Mouse (Mus musculus): ENCODE results near the gene Evi2b.

Evi2b gene

DNA sequence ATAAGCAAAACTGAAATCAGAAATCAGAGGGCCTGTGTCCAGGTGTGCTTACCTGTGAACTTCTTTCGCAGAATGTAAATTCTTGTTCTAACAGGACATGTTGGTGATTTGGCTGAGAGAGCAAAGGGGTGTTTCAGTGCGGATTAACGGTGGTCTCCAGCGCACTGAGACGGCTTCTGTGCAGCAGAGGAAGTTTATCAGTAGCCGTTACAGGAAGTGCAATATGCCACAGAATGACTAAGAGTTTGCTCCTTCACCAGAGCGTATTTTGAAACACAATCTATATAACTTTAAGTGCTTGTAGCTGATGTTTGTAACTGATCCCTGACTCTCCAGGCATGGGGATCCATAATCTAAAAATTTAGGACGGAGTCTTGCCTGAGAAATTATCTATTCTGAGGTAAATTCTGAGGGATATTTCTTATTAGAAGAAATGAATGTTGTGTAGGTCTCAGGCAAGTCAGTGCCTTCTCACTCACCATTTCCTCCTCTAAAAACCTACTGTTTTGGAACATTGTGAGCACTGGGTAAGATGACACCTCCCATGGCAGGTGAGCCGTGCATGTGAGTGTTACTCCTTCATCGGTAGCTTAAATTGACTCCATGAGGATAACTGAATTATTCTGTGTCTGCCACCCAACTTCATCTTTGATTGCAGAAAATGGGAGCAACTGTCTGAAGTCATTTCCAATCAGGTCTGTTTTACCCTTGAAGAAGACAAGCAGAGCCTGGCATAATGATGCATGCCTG is at the start of gene Evi2b:
Gene Evi2b, minus strand, starts transcription at position 203 of the 750 bp plus-strand sequence.
- DNase-seq (ENCODE audit: low spot score) = no peak

- DNase-seq (ENCODE audit: low spot score) = no peak
Measured at GRCm38 (mm10) chr11:79570319-79570718, 46.8 kb upstream of the Evi2b start.

GRCm38 (mm10) chr11:79568197-79568911 is 44.8 kb upstream of the Evi2b start:
- no peak for DNase-seq (ENCODE audit: low spot score)

- no peak for DNase-seq (ENCODE audit: low spot score)
Measured at GRCm38 (mm10) chr11:79566947-79567346, 43.4 kb upstream of the Evi2b start.

GRCm38 (mm10) chr11:79563493-79563892 is 39.9 kb upstream of the Evi2b start:
- no peak for DNase-seq (ENCODE audit: low spot score)

GRCm38 (mm10) chr11:79560536-79560935 is 37.0 kb upstream of the Evi2b start:
- no peak for DNase-seq (ENCODE audit: low spot score)

DNA sequence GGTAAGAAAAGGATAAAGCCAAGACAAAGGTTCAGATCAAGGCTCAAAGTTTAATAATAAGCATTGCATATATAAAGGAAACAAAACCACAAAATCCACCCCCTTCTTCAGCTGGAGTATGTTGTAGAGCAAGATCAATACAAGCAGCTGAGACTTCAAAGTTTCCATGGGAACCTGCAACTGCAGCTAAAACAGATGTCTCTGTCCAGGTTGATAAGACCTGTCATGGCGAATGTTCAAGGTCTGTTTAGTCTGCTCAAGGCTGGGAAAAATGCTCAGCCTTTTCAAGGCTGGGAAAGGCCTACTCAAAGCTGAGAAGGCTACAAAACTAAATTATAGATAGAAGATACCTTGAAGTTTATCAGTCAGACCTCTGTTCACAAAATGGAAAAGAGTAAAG is 29.1 kb upstream of the Evi2b start:
- DNase-seq (ENCODE audit: low spot score) = no peak

DNA sequence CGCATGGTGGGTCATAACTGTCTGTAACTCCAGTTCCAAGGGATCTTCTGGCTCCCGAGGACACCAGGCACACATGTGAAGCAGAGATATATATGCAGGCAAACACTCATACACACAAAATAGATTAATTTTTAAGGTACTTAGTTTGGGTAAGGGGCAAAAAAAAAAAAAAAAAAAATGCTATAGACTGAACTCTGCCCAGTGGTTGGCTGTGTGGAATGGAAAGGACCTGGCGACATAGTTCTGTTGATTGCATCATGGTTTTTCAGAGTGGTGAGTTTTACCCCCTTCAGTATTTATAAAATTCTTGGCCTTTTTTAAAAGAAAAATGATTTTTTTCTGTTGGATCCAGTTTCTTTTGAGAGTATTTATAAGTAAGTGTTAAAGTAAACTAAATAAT is 12.7 kb upstream of the Evi2b start:
- DNase-seq (ENCODE audit: low spot score) = no peak

GRCm38 (mm10) chr11:79535554-79535953 is 12.0 kb upstream of the Evi2b start:
- DNase-seq (ENCODE audit: low spot score) = no peak

- DNase-seq (ENCODE audit: low spot score) = no peak
Measured at GRCm38 (mm10) chr11:79533950-79534690, 10.6 kb upstream of the Evi2b start.

DNA sequence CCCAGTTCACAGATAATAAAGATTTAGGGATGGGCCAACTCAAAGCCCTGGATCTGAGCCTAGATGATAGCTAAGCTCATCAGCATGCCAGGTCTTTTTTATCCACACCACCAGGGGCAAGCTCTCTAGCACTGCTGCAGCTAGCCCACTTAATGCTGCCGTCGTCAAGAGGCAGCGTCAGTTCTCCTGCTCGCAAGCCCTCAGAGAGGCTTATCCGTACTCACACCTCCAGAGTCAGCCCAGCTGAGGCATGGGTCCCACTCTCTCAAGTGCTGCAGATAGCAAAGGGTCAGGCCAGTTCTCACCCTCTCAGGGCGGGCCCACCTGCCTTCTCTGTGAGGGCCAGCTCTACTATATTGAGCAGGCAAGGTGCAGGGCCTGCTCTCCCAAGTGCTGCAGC is 9.7 kb upstream of the Evi2b start:
- no peak for DNase-seq (ENCODE audit: low spot score)

GRCm38 (mm10) chr11:79531485-79531884 is 7.9 kb upstream of the Evi2b start:
- no peak for DNase-seq (ENCODE audit: low spot score)

- DNase-seq (ENCODE audit: low spot score) = no peak
Measured at GRCm38 (mm10) chr11:79530774-79531173, 7.2 kb upstream of the Evi2b start.

DNA sequence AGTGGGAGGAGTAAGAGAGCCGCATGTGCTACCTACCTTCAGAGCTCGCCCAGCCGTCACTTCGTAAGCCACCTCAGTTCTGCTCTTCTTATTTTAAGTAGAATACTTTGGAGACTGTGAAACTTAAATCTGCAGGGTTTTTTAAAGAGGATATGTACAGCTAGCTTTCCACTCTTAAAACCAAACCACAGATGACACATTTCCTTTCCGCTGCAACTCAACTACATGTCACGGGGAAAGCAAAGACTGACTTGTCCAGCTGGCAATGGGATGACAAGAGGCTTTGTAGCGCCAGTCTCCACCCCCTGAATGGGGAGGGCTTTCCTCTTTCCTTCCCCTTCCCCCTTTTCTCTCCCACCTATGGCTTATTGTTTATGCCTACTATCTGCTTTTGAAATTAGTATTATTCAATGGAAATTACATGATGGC is 6.8 kb upstream of the Evi2b start, which contains the start of the genes Evi2 and Evi2a:
Gene Evi2, minus strand, starts transcription at position 257 of the 429 bp plus-strand sequence.
Gene Evi2a, minus strand, starts transcription at position 277 of the 429 bp plus-strand sequence.
- peak; percentile 8 for DNase-seq (ENCODE audit: low spot score)

GRCm38 (mm10) chr11:79529736-79530135 is 6.2 kb upstream of the Evi2b start:
- DNase-seq (ENCODE audit: low spot score) = no peak

- no peak for DNase-seq (ENCODE audit: low spot score)
Measured at GRCm38 (mm10) chr11:79529226-79529625, 5.7 kb upstream of the Evi2b start.

DNA sequence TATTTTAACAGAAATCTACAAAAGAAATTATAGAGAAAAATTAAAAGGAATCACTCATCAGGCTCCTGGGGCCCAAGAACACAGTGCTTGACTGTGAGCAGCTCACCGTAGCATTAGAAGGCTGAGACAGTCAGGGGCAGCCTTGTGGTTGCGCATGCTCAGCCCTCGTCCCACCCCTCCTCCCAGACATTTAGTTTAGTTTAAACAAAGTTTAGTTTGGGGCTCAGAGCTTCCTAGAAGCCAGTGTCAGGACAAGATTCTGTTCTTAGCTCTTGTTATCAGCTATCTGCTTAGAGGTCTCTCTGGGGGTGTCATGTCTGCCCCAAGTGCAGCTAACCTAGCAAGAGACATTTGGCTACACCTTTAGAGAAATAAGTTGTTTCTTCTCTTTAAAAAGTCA is 5.0 kb upstream of the Evi2b start:
- no peak for DNase-seq (ENCODE audit: low spot score)

DNA sequence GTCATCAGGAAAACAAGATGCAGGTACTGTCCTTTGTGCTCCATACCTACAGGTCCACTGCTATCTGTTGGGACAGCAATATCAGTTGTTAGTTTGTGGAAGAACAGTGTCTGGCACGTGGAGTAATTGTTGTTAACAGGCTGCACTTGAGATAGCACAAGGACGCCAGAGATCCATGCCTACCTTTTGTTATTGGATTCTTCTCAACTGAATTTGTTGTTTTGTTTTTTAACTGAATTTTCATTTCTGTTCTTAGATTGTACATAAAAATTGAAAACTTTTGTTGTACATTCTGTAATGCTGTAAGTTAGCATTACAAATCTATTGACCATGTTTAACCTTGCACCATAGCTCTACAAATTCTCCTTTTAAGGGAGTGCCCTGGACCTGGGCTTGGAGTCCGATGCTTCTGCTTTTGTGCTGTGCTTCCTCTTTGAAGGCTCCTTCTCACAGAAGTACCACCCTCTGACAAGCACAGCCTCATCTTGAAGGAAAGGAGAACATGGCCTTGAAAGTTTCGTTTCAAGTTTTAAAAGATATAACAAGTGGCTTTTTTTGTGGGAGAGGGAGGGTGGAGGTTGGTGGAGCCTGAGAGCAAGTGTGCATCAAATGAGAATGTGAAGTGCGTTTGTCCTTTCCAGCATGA is 4.3 kb upstream of the Evi2b start:
- peak; percentile 8 for DNase-seq (ENCODE audit: low spot score)

DNA sequence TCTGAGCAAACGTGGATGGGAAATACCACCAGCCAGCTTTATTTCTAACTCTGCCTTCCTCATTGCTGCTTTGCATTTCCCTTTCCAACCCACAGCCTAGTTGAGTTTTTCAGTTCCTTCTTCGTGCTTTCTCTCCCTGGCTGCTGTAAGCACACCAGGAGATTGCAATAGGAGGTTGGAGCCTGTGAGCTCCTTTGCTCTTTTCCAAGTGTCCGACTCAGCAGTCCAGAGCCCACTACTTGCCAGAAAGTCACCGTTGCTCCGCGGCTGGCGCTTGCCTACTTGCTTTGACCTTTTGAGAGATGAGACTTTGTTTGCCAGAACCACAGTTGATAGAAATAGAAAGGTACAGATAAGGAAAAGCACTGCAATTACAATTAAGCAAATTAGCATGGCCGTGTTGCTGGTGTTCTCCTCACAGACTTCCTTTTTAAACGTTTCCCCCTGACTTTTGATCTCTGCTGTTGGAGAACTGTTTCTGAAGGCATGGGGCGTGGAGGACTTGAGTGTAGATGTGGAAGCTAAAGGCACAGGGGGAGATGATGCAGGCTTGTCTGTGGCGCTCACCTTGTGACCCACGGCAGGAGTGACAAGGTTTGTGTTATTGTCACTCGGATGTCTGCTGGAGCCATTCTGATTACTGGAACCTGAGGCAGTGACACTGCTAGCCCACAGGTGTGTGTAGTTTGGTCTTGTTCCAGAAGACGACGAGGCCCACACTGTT is 3.6 kb upstream of the Evi2b start:
- DNase-seq (ENCODE audit: low spot score) = peak; percentile 6

GRCm38 (mm10) chr11:79526549-79526948 is 3.0 kb upstream of the Evi2b start:
- no peak for DNase-seq (ENCODE audit: low spot score)

DNA sequence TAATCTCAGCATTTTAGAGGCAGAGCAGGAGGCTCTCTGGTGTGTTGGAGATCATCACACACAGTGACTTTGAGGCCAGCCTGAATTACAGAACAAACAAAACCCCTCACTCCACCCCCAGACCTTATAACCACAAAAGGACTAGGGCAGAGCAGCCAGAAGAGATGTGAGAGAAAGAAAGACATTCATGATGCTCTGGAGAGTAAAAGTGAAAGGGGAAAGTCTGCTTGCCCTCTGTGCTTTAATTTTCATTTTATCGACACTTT is 681 bp upstream of the Evi2b start:
- no peak for DNase-seq (ENCODE audit: low spot score)

GRCm38 (mm10) chr11:79522944-79523343 is 618 bp downstream of the Evi2b start:
- DNase-seq (ENCODE audit: low spot score) = no peak
